Mouse (Mus musculus) thymus, postnatal 0 days (tissue): ENCODE results near the gene Palmd. TPM values are rescaled to one million over a fixed set of nuclear protein-coding genes. Genes with fewer than 3 reads are reported as not detected.

Source experiments
- DNase-seq: peaks from one replicate; pipeline ENCODE4 v3.0.0-alpha.2; 2015; ENCODE audit warnings: low spot score
- polyA plus RNA-seq: library from polyadenylated mRNA; unstranded; fragments of >200 nt; fragmentation: Nextera tagmentation; extraction: Ambion mirVana; gene quantifications from 2 replicates; pipeline ENCODE4 v1.2.1, GENCODE M21; 2015

The Palmd gene
- polyA plus RNA-seq = 2.4 and 2.5 TPM in 2 replicates

DNA sequence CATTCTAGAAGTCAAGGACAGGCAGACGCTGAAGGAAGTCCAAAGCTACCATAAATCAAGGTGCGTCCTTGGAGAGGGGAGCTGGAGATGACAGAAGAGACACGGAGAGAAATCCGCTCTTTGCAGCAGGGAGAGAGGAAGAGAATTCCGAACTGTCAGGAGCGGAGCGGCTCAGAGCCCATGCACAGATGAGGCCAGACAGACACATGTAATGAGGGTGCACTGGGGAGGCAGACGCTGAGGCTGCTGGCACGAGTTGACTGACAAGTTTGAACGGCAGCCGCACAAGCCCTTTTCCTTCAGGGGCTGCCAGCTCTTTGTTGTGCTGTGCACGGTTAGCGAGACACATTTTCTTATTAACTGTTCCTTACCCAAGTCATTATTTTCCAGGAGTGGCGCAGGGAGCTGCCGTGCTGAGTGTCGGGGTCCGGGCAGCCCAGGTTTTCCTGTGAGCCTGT lies at the start of gene Palmd:
Gene Palmd (minus strand): TSS at position 448 of the 458 bp plus-strand sequence.
- DNase-seq = no peak

DNA sequence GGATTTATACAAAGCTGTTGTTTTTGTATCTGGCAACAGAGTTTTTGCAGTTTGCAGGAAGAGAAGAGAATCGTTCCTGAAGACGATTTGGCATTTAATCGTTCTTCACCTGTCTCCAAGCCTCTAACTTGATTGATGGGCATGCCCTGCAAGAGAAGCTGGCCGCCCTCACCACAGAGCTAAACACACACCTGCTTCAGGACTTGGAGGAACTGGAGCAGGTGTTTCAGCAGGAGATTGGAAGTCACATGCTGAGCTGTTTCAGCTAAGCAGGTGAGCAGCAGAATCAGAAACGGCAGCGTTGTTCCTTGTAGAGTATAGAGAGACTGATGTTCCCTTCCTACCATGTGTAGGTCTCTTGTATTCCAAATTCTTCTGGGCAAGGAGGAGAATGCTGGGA lies 41.4 kb upstream of the Palmd start:
- DNase-seq = no peak

DNA sequence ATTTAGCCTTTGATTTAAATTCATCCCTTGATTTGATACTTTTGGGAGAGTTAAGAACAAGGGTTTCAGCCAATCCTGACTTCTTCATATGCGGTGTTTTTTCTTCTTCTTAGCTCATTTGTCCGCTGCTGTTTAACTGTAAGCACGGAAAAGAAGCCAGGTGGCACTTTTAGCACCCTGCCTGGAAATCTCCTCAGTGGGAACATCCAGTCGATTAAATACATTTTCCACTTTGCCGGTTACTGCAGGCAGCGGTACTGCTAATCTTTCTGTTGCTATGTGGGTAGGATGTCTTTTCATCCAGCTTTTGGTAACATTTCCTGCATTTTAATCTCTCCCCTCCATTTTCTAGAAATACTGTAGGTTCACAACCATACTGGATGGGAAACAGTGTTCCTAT lies 38.6 kb upstream of the Palmd start:
- DNase-seq = no peak

DNA sequence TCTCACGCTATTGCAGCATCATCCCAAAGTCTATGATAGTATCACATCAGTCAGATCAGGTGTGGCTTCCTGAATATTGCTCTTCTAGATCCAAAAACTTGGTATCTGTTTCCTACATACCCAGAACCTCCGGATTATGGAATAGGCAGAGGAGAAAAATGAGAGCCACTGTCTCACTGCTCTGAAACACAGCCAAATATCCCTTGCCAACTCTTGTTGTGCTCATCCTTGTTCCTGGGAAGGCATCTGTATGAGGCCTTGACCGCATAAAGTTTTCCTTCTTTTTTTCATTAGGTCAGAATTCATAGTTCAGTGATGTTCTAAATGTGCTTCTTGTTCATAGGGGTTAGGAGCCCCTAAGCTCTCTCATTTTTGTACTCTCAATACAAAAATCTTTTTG lies 37.8 kb upstream of the Palmd start:
- no peak for DNase-seq

DNA sequence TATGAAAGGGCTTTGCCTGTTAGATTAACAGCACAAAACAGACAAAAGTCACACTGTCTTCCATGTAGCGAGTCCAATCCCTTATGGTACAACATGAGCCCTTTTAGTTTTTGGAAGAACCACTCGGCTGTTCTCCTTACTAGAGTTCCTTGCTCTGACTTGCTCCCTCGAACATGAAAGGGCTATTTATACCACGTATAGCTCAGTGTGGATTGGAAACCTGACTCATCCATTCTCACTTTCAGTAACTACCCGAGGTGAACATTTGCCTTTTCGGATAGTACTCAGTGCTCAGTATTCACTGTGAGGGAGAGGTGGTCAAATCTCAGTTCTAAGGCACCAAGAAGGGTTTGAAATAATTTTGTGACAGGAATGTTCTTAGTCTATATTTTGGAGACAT lies 34.6 kb upstream of the Palmd start:
- no peak for DNase-seq

DNA sequence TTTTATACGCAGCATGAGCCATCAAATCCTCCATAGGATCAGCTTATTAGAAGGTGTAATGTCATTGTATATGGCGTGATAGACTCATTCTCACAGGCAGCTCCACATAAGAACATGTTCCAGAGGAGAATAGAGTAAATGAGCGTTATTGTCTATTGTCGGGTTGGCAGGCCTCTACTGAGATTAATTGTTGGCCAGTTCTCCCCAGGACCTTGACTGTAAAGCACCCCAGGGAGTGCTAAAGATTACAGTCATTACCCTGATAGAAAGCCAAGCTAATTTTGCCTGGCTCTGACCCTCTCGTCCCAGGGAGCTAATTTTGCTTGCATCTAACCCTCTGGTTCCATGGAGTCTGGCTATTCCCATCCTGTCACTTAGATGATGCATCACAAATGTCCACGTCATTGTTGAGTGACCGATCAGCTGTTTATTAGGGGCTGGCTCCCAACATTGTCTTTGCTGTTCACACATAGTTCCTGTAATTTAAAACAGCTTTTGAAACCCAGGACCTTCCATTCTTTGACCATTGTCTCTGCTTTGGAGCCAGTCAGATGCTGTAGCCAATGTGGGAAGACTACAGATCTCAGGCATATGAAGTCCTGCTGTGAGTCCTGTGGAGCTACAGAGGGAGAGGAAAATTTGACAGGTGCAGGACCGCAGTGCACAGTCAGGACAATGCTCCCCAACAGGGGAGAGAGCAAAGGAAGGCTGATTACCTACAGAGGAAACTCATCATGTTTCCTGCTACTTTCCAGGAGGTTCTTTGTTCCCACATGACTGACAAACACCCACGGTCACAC lies 33.1 kb upstream of the Palmd start:
- no peak for DNase-seq

DNA sequence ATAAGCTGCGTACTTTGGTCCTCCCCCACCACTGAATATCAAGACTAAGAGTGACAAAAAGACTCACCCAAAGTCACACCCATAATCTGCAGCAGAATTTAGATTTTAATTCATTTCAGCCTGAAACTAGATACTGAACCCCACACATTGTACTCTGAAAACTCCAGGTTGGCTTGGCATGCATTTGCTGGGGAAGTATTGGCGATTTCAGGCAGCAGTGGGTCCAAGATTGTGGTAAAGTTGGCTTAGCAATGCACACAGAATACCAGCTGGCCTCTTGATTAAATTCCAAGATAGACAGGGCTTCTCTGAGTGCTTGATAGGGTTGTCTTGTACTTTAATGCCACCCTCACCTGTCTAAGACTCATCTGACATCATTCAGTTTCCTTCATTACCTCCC lies 24.2 kb upstream of the Palmd start:
- no peak for DNase-seq

DNA sequence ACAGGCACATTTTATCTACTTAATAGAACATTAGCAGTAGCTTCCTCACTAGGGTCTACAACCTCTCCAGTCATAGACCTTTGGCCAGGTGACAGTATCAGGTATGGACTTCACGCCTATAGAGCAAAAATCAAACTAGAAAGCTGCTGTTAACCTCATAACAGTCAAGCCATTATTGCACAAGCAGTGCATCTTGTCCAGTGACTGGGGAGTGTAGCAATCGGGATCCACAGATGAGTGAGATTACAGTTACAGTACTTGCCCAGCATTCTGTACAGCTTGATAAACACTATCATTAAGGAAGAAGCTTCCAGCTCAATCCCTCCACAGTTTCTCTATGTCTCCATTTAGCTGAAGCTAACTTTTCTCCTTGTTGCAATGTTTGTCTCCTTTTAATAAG lies 22.4 kb upstream of the Palmd start:
- no peak for DNase-seq

DNA sequence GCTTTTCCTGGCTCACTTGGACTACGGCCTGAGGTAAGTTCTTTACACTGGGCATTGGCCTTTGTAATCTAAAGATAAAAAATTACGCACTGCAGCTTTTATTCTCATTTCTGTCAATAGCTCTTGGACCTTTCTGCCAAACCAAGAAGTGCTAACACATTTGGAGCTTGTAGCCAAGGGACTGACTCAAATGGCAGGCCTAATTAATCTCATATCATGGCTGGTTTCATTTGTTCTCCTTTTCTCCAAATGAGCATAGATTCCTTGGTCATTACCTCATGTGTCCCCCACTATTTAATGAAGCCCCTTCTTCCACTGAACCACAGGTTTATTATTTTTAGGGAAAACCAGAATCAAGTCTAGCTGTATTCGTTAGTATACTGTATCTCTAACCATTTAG lies 19.4 kb upstream of the Palmd start:
- no peak for DNase-seq

DNA sequence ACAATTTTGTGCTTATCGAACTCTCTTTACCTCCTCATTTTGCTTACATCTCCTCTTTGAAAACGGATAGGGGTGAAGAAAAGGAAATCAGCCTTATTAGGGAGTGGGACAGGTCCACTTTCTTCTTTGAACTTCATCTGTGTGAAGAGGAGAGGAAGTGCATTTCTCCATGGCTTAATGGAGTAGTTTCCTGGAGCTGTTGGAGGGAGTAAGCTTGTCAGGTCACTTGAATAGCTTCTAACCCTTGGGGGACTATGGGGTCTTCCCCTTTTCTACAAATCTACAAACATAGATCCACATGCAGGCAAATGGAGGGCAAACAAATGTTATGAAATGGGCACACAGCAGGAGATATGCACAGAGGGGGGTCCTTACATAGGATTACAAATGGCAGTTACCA lies 17.7 kb upstream of the Palmd start:
- no peak for DNase-seq

DNA sequence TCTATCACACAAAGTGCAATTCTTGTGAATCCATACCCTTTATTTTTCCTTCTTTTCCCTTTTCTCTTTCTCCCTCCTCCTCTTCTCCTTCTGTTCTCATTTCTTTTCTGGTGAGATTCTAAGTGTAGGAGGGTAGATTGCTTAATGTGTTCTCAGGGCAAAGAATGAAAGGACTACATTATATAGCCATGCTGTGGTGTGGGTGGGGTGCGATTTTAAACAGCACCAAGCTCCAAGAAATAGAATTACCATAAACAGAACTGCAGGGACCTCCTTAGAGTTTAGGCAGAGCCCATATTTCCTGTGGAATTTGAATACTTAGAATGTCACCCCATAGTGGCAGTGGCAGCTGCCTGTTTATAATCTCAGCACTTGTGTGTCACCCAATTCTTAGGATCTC lies 17.0 kb upstream of the Palmd start:
- DNase-seq = no peak

DNA sequence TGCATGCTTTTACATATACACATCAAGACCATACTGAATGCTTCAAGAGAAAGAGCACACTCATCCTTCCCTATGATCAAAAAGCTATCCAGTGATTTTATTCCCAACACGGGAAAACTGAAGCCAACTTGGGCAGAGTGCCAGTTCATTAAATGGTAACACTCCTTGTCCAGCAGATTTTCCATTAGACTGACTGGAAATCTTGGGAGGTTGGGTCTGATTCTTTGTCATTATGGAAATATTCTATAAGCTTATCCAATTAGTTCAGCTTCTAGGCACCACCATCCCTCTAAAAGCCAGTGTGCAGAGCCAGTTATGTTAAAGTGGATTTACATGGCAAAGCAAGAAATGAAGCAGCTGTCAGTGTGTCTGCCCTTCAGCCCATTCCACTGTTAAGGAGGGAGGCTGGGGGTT lies 16.3 kb upstream of the Palmd start:
- DNase-seq = no peak

DNA sequence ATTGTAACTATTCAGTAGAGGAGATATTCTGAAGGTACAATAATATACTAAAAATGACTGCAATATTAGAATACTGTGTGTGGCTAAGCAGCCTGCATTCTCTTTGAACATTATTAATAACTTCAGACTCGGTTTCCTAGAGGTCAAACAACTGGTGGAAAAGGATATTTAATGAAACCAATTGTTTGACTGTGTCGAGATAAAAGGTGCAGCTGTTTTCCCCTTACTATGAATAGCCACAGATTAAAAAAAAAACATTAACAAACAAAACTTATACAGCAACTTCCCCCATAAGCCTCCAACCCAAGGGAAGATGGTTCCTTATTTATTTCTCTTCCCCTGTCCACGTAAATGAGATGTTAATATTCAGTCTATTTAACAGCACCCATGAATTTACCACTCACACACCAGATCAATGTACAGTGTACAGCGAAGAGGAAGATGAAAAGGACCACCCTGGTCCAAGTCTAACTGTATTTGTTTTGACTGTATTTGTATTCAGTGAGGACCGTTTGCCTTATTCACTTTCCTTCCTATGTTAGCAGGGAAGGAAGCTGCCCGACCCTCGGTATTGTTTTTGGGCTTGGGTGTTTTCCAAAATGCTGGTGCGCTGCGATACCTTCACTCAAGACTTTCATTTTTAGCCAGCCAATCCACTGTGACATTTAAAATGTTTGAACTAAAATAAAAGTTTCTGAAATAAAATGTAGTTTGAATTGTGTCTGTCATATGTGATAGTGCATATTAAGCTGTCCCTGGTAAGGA lies 13.2 kb upstream of the Palmd start:
- no peak for DNase-seq

DNA sequence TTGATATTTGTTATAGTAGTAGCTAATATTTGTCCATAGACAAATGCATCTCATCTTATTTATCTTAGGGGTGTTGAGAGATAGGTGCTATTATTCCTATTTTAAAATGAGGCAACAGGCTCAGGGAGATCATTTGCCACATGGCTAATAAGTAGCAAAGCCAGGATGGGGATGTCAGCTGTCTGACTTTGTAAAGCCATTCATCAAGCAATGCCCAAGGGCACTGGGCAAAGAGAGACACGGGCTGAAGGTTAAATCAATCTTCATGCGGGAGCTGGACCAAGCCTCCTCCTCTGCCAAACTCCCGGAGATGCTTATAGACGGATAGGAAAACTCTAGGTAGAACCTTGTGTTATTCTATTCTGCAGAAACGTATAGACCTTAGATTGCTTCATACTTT lies 999 bp upstream of the Palmd start:
- DNase-seq = no peak

DNA sequence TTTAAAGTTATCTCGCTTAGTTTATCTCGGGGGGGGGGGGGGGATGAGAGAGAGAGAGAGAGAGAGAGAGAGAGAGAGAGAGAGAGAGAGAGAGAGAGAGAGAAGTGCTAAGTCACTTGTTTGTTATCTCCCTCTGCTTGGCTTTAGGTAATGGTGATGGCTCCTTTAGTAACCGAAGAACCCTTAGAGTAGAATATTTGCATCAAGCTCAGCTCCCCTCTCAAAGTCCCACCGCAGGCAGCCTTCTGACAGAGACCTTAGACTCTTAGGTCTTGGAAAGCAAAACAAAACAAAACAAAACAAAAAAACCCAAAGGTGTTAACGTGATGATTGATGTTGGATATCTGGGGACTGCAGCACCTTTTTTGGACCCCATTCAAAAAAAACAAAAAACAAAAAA lies 216 bp upstream of the Palmd start:
- no peak for DNase-seq

DNA sequence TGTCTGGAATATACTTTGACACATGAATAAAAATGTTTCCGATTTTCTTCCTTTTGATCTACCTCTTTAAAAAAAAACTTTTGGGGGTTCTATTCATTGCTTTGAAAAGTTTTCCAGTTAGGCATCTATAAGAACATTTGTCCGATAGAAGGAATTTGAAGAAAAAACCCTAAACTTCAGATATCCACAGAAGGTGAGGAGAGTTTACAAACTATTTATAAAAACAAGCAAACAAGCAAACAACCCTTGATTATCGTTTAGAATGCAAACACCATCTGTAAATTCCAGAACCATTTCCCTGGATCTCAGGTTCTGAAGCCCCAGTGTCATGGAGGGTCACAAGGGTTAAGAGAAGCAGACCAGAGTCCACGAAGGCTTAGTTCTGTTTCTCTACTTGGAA lies 820 bp downstream of the Palmd start, which contains the start of gene 4930455H04Rik:
Gene 4930455H04Rik (plus strand): TSS at position 301 of the 400 bp plus-strand sequence.
- no peak for DNase-seq

DNA sequence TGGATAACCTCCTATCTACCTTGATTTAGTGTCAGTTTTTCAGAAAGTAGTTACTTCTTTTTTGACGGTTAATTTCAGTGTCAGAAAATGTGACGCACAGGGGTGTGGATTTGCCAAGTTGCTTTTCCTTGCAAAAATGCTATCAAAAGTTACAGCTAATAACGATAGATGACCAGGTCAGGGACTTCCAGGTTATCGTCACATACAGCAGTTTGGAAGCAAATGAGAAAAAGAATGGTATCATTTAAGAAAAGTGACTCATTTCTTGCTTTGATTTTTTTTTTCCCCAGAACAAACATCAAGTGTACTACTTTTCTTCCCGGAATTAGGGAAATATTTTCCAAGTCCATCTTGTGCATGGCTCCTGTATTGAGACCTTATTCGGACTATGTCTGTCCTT lies 1.4 kb downstream of the Palmd start:
- DNase-seq = no peak

DNA sequence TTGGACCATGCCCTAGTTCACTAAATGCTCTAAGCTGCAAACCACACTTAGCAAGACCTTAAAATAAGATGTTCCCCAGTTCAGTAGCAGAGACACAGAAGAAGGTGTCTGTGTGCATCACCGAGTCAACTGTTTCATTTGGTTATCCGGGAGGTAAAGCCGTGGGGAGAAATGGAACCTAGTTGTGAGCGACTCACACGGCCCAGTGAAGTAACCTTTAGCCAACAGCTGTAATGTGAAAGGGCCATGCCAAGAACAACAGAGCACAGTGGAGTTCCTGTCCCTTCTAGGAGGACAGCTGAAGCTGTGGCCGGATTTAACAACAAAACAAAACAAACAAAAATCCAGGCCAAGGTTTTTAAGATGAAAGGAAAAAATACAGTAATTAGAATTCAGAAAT lies 2.0 kb downstream of the Palmd start:
- no peak for DNase-seq

DNA sequence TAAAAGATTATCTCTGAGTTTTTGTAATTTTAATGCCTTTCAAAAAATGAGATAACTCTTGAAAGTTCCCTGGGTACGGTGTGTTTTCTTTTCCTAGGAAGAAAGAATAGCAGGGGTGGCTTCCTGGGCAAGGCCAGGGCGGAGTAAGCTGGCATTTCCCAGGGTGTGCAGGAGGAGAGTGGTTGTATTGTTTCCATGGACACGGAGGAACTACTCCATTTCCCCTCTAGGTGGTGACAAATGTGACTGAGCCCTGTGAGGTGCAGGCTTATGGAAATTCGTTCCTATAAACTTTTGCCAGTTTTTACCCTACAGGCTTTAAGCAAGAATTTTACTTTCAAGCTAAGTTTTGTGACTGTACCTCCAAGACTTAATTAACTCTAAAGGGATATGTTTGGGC lies 2.6 kb downstream of the Palmd start:
- DNase-seq = peak; percentile 10

DNA sequence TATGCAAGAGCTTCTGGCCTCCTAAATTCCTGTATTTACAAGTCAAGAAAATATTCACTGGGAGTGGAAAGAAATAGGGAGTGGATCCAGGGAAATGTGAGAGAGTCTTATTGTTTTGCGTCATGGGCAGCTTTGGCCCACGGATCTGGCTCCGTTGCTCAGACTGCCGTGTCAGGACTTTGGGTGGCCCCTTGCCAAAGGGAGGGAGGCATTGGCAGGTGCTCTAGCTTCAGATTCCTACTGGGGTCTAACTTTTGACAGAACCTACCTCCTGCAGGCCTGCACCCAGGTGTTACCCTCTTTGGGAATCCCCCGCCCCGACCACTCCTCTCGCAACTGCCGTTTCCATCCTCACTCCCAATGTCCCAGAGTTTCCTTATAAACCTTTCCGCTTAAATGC lies 4.4 kb downstream of the Palmd start:
- DNase-seq = no peak

DNA sequence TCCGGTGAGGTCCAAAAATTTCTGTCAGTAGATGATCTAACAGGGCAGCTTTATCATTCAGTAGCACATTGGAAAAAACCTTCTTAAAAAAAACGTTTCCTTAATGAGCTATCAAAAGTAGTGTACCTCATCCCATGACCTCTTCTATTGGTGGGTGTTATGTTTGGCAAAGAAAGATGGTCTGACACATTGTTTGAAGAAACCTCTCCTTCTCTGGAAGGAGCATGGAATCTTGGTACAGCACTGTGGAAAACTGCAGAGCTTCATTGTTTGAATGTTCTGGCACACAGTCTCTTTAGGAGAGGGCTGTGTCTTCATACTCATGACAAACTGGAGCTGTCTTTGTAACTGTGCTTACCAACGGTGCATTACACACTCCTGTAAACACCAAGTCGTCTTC lies 5.6 kb downstream of the Palmd start:
- no peak for DNase-seq

DNA sequence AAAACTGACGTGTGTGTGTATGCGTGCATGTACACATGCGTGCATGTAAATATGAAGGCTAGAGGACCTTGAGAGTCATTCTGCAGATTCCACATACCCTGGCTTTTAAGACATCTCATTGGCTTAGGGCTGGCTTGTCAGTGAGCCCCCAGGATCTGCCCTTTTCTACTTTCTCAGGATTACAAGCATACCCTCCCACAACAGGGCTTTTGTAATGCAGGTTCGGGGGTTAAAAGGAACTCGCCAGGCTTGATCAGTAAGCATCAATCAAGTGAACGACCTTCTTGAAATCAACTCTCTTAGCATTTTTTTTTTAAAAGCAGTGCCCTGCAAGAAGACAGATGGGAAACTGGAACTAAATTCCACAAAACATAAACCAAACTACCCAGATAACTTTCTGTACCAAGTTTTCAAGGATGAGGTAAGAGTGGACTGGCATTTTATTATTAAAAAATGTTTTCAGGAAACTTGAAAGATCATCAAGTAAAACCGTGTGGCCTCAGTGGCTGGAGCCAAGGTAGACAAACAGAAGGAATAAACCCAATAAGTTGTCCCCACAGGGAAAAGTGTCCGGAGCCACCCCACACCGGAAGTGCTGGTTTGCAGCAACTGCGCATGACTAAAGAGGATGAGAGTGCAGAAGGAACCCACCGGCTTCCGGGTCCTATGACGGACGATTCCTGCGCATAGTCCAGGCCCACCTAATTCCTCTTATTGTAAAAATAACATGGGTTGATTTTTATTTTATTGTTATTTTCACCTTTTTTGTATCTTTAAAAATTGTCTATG lies 7.2 kb downstream of the Palmd start:
- DNase-seq = no peak
